Mouse (Mus musculus) MN1 (cell line): ENCODE measurements around the gene Xrcc3.

Experiments
- DNase-seq: peaks from one replicate; pipeline ENCODE4 v3.0.0-alpha.2; 2016; ENCODE audit warnings: low spot score

The Xrcc3 gene

GRCm38 (mm10) chr12:111813766-111814617, at the start of gene Xrcc3, which contains the start of gene Zfyve21:
Gene Xrcc3 (minus strand): TSS chr12:111813873.
Gene Zfyve21 (plus strand): TSS chr12:111814170.
- peak; percentile 97 for DNase-seq

DNA sequence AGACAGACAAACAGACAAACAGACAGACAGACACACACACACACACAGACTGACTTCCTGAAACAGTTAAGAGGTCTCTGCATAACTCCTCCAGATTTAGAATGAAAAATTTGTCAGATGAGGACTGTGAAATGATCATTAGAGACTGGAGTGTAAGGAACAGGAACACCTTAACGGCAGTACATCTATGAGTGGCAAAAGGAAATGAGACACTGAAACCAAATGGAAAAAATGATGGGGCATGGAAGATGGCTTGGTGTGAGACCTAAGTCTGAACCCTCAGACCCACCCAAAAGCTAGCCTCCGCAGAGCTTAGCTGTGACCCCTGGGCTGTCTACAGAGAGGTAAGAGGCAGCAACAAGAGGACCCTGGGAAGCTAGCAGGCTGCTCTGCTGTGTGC, 41.8 kb upstream of the Xrcc3 start:
- DNase-seq, result no peak

DNA sequence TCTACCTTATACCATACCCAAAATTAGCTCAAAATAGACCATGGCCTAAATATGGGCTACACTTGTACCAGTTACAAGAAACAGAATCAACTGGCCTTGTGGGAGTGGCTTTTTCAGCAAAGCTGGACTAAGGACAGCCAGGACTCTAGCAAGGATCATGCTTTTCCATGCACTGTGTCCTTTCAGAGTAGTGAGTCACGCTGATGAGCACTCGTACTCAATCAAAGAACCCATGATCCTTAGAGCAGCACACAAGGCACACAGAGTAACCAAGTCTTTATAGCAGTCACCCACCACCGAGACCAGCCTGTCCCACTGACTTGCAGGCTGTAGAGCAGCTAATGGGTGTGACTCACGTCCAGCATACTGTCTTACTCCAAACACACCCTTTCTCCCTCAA, 39.9 kb upstream of the Xrcc3 start:
- peak; percentile 7 for DNase-seq

DNA sequence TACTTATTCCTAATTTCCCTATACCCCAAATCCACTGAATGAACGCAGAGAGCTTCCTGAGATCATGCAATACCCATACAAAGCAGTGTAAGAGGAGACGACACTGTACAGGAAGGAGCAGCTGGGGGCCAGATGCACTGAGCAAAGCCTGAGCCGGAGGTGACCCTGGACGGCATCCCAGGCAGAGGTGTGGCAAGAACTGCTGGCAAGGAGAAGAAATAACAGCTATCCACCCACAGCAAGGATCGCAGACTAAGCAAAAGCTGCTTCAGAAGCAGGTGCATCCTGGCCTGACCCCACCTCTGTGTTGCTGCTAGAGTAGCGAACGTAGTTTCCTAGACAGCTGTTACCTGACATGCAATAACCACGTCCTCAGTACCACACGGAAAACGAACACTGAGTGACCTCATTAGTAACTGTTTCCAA, 39.4 kb upstream of the Xrcc3 start:
- DNase-seq, result peak; percentile 10

GRCm38 (mm10) chr12:111851745-111852144, 38.1 kb upstream of the Xrcc3 start:
- no peak for DNase-seq

DNA sequence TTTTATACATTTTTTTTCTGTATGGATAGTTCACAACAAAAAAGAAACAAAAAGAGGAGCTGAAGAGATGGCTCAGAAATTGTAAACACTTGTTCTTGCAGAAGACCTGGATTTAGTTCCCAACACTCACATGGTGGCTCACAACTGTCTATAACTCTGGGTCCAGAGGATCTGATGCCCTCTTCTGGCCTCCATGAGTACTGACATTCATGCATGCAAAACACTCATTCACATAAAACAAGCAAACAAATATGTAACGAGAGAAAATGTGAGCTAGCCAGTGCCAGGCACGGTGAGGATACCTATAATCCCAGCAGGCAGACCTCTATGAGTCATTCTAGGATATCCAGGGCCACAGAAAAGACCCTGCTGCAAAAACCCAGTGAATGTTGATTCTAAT, 37.6 kb upstream of the Xrcc3 start:
- peak; percentile 9 for DNase-seq

DNA sequence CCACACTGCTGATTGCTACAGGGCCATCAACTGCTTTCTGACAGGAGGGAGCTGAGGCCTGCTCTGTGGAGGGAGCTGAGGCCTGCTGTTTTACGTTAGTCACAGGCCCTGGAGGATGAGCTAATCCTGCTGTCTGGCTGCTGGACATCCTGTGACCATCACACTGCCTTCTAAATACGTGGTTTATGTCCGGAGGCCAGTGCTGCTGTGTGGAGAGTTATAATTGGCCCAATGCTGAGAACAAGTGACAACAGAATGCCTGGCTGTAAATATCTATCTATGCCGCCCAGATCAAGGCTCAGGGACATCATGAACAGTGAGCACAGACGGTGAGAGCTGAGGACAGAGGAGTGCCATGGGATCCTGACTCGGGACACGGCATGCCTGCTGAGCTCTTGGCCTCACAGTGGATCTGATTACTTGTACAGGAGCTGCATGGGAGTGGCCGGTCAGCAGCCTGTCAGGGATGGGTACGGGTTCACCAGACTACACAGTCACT, 34.7 kb upstream of the Xrcc3 start:
- peak; percentile 65 for DNase-seq

DNA sequence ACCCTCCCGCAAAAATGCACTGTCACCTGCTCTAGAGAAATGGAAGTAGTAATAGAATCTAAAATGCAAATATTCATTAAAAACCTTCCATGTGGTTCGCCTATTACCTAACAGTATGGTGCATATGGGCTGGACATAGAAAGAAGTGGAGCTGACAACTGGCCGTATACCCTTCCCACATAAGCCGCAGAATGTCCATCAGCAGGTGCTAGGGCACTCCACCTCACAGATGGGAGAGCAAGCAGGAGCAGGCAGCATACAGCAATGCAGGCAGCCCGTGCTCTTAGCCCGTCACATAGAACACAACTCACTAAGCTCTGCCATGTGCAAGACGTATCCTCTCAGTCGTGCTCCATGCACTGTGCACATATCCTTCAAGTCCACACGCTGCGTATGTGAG, 33.1 kb upstream of the Xrcc3 start:
- DNase-seq, result no peak

DNA sequence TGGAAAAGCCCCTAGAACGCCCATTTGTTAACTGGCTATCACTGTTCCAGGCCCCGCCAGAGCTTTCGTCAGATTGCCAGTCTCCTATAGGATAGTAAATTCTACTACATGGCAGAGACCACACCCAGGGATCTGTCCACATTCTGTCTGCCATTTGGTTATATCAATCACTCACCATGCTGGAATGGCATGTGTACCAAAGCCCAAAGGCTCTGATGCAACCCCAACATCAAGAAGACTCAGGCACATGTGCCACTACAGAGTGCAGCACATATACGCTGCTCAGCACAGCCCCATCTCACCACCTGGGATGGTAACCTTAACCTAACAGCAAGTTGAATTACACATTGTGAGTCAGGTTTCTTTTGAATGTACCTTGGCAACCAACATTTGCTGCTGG, 32.3 kb upstream of the Xrcc3 start:
- no peak for DNase-seq

GRCm38 (mm10) chr12:111843470-111843869, 29.8 kb upstream of the Xrcc3 start:
- no peak for DNase-seq

DNA sequence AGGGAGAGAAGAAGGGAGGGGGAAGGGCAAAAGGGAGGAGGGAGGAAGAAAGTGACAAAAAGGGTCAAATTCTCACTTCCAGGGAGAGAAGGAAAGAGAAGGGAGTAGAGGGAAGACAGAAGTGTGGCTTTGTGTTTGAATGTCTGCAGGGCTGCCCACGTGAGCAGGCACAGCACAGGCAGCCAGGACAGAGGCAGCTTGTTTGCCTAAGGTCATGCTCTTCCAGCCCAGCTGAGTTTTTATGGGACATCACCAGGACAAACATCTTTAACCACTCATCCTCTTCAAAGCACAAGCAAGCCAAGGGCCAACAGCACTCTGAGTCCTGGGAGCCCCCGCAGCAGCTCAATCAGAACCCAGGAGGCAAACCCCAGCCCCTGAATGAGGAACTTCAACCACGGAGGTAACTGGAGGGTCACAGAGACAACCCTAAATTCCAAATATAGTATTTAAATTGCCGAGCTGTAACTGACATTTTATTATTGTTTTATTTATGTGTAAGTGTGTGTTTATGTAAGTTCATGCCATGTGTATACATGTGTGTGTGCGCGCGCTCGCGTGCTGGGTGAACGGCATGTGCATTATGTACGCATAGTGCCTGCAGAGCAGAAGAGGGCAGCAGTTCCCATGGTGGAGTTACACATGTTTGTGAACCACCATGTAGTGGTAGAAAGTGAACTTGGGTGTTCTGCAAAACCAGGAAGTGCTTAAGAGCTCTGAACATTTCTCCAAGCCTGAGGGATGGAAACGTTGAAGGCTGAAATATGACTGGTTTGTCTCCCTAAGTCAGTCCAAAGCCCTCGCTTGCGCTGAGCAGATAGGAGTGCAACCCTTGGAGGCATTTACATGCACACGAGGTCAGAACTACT, 29.1 kb upstream of the Xrcc3 start:
- no peak for DNase-seq

DNA sequence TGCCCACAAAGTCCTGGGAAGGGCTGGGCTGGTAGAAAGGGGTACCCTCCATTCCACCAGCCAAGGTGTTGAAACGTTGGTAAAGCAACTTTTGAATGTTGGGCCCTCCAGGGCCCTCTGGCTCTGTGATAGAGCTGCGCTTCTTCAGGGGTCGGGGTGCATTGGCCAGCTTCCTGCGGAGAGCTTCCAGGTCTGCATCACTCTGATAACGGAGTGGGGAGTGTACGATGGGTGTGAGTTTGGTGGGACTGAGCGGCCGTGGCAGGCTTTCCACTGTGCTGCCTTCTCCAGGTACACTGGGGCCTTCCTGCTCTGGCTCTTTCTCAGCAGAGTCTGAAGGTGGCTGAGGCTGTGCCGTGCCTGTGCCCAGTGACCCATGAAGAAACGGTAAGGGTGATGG, 19.8 kb upstream of the Xrcc3 start:
- DNase-seq, result no peak

- DNase-seq, result no peak
Measured at GRCm38 (mm10) chr12:111832643-111833042, 19.0 kb upstream of the Xrcc3 start.

DNA sequence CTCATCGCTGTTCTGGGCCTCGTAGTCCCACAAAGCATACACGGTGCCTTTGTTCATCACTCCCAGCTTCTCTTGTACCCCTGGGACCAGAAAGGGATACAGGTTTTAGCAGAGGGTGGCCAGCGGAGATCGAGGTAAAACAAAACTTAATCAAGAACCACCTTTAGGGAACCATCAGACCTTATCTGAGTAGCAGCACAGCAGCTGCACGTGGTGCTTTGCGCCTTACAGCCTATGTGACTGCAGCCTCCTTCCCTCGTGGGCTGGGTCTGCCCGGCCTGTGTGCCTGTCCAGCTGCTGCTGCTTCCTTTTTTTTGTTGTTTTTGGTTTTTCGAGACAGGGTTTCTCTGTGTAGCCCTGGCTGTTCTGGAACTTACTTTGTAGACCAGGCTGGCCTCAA, 16.7 kb upstream of the Xrcc3 start:
- DNase-seq, result no peak

DNA sequence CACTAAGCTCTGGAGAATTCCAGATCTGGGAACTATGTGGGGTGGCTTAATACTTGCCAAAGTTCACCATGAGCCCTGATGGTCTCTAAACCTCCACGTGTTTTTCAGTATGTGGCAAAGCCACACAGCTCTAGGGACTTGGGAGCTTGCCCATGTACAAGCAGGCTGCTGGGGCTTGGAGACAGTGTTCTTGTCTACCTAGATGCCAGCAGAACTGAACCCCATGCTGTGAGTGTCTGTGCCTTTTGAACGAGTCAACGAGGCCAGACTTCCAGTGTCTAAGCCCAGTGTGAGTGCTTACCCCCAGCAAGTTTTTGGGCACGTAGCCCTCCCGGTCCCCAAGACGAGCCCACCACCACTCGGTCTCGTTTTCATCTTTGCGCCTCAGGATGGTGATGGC, 16.3 kb upstream of the Xrcc3 start:
- DNase-seq, result no peak

- no peak for DNase-seq
Measured at GRCm38 (mm10) chr12:111829447-111829846, 15.8 kb upstream of the Xrcc3 start.

GRCm38 (mm10) chr12:111827556-111827955, 13.9 kb upstream of the Xrcc3 start:
- DNase-seq, result no peak

- no peak for DNase-seq
Measured at GRCm38 (mm10) chr12:111821931-111822330, 8.3 kb upstream of the Xrcc3 start.

GRCm38 (mm10) chr12:111820708-111821107, 7.0 kb upstream of the Xrcc3 start:
- DNase-seq, result no peak

DNA sequence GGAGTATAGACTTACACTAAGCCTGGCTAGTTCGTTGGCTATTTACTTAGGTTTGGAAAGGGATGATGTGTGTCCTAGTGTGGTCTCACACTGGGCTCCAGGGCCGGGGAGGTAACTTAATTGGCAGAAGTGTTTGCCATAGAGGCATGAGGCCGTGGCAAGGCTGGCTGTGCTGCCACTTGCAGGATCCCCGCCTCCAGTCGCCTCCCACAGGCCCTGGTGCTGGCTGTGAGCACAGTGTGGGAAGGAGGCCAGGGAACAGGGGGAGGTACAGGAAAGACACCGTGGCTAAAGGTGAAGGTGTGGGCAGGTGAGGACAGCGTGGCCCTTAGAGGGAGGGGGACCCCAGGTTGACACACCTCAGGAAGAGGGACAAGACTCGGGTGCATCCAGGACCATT, 6.3 kb upstream of the Xrcc3 start:
- no peak for DNase-seq

DNA sequence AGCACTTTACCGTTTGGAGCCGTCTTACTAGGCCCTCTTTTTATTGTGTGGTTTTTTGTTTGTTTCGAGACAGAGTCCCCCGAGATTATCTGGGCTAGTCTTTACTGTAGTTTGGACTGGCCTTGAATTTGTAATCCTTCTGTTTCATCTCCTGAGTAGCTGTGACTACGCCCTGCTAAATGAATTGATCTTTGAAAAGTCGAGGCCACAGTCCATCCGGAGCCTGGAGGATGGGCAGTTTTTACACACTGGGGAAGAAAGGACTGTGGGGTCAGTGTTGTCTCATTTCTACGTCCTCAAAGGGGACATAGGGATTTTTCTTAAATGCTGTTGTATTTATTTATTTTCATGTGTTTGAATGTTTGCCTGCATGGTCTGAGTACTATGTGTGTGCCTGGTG, 4.3 kb upstream of the Xrcc3 start:
- DNase-seq, result no peak

GRCm38 (mm10) chr12:111816967-111817366, 3.3 kb upstream of the Xrcc3 start:
- DNase-seq, result no peak

DNA sequence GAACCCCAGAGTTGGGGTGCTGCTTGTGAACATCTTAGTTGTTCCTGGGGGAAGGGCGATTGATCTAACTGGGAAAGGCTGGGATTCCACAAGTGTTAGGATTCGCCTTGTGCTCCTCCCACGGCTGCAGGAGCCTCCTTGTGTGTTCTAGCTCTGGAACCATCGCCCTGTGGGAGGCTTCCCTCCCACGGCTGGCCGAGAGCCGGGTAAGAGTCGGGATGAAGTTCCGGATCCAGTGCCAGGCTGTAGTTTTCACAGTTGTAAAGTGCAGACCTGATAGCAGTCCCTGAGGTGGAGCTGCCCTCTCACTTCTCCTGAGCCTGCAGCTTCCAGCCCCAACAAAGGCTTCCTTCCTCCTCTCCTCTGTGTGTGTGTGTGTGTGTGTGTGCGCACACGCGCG, 2.9 kb upstream of the Xrcc3 start:
- no peak for DNase-seq
